Mouse (Mus musculus) midbrain, embryonic 10.5 days (tissue): ENCODE results near the gene Sulf2. TPM values are rescaled to one million over a fixed set of nuclear protein-coding genes. Genes with fewer than 3 reads are reported as not detected.
A peak's percentile ranks its signal among the peaks of the same experiment; 100 is the strongest.

Source experiments
- DNase-seq: peaks from one replicate; pipeline ENCODE4 v3.0.0-alpha.2; 2017; ENCODE audit warnings: low spot score
- H3K27ac ChIP-seq: fragments of 300-500 bp; sonication (generic); replicated peaks from 2 replicates; pipeline ENCODE4 v1.5.1; 2016; ENCODE audit warnings: mild to moderate bottlenecking
- H3K27me3 ChIP-seq: fragments of 300-500 bp; sonication (generic); 2 replicates; pipeline ENCODE4 v1.6.1; 2016; ENCODE audit warnings: low read depth, mild to moderate bottlenecking; ENCODE audit not compliant: poor library complexity, severe bottlenecking
- H3K36me3 ChIP-seq: fragments of 300-500 bp; sonication (generic); 2 replicates; pipeline ENCODE4 v1.6.1; 2016; ENCODE audit warnings: mild to moderate bottlenecking, moderate library complexity
- H3K4me1 ChIP-seq: fragments of 300-500 bp; sonication (generic); 2 replicates; pipeline ENCODE4 v1.6.1; 2016
- H3K4me3 ChIP-seq: fragments of 300-500 bp; sonication (generic); 2 replicates; pipeline ENCODE4 v1.5.1; 2016; ENCODE audit warnings: mild to moderate bottlenecking, moderate library complexity
- H3K9me3 ChIP-seq: fragments of 300-500 bp; sonication (generic); replicated peaks from 2 replicates; pipeline ENCODE4 v1.6.1; 2016; ENCODE audit warnings: mild to moderate bottlenecking
- WGBS: fragments of 180-500 bp; shearing (Covaris S2); methylation state at CpG from one replicate; pipeline ENCODE4 v1.1.7; 2016; 5-methylcytosine and 5-hydroxymethylcytosine counted together
- polyA plus RNA-seq: library from polyadenylated mRNA; unstranded; fragments of >200 nt; fragmentation: Nextera tagmentation; extraction: Ambion mirVana; gene quantifications from 2 replicates; pipeline ENCODE4 v1.2.1, GENCODE M21; 2016

The Sulf2 gene
- polyA plus RNA-seq, 1 experiment from 2014 or later, result 62.5 TPM

GRCm38 (mm10) chr2:166122781-166123180 is 32.7 kb downstream of the Sulf2 start:
- Histone ChIP-seq H3K27me3 (no peaks in the 10 kb centered on the region), H3K27ac (no peak overlapping the region), H3K36me3 (peaks cover 56% of the 10 kb centered on the region), H3K4me3 (no peak overlapping the region), H3K4me1 (peaks cover 11% of the 10 kb centered on the region), H3K9me3 (no peaks in the 10 kb centered on the region)
- no peak for DNase-seq
- WGBS, result 89% methylated on average over 6 of the region's 6 CpGs

- Histone ChIP-seq H3K27ac (no peak overlapping the region), H3K9me3 (no peaks in the 10 kb centered on the region), H3K4me1 (peaks cover 10% of the 10 kb centered on the region), H3K4me3 (no peak overlapping the region), H3K27me3 (no peaks in the 10 kb centered on the region), H3K36me3 (peaks cover 56% of the 10 kb centered on the region)
- no peak for DNase-seq
- 92% methylated on average over 14 of the region's 14 CpGs for WGBS
These were observed 33.6 kb downstream of the Sulf2 start for GRCm38 (mm10) chr2:166121681-166122355.

- Histone ChIP-seq H3K4me3 (no peak overlapping the region), H3K27me3 (no peaks in the 10 kb centered on the region), H3K27ac (no peak overlapping the region), H3K4me1 (no peaks in the 10 kb centered on the region), H3K9me3 (no peaks in the 10 kb centered on the region), H3K36me3 (peaks cover 68% of the 10 kb centered on the region)
- no peak for DNase-seq
- WGBS, result 93% methylated on average over 2 of the region's 2 CpGs
These were observed 35.5 kb downstream of the Sulf2 start for GRCm38 (mm10) chr2:166119992-166120391.

GRCm38 (mm10) chr2:166116704-166117103 is 38.8 kb downstream of the Sulf2 start:
- 96% methylated on average over 16 of the region's 16 CpGs for WGBS
- H3K27ac ChIP-seq, result no peak overlapping the region
- no peaks in the 10 kb centered on the region for H3K9me3 ChIP-seq
- H3K36me3 ChIP-seq, result peaks cover 68% of the 10 kb centered on the region
- H3K4me1 ChIP-seq, result peaks cover 20% of the 10 kb centered on the region
- no peak overlapping the region for H3K4me3 ChIP-seq
- DNase-seq, result no peak
- H3K27me3 ChIP-seq, result no peaks in the 10 kb centered on the region

- Histone ChIP-seq H3K27me3 (no peaks in the 10 kb centered on the region), H3K4me3 (no peak overlapping the region), H3K9me3 (no peaks in the 10 kb centered on the region), H3K4me1 (peaks cover 24% of the 10 kb centered on the region), H3K36me3 (peaks cover 64% of the 10 kb centered on the region), H3K27ac (no peak overlapping the region)
- DNase-seq, result no peak
- 94% methylated on average over 7 of the region's 7 CpGs for WGBS
These were observed 39.2 kb downstream of the Sulf2 start for GRCm38 (mm10) chr2:166116278-166116608.

DNA sequence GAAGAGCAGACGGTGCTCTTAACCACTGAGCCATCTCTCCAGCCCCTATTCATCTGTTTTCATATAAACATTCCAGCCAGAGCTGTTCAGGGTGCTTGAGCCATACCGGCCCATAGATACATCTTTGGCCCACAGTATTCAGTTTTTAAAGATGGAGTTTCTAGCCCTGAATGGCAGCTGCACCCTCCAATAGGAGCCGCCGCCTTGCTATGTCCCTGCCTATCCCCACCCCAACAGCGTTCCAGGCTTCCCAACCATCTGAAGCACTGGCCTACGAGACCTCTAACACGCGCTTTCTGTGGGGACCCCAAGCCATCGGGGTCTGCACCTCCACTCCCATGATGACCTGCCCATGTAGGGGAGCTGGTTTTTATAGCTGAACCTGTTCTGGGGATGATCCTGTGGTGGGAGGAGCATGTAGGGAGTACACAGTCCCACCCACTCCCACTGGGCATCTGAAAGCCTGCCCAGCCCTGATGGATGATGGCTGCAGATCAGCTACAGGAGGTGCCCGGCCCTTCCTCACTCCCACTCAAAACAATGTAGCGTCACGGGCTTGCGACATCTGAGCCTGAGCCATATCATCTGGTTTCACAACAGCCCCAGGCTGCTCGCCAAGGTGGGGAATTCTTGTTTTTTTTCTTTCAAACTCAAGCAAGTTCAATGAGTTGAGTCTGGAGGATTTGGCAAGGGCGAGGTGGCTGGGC is 39.7 kb downstream of the Sulf2 start:
- DNase-seq, result no peak
- Histone ChIP-seq H3K36me3 (peaks cover 66% of the 10 kb centered on the region), H3K4me1 (peaks cover 30% of the 10 kb centered on the region), H3K27me3 (no peaks in the 10 kb centered on the region), H3K4me3 (no peak overlapping the region), H3K9me3 (no peaks in the 10 kb centered on the region), H3K27ac (no peak overlapping the region)
- WGBS, result 95% methylated on average over 15 of the region's 15 CpGs

GRCm38 (mm10) chr2:166112986-166113385 is 42.5 kb downstream of the Sulf2 start:
- H3K36me3 ChIP-seq, result peaks cover 52% of the 10 kb centered on the region
- 93% methylated on average over 11 of the region's 11 CpGs for WGBS

GRCm38 (mm10) chr2:166111831-166112250 is 43.6 kb downstream of the Sulf2 start:
- Histone ChIP-seq H3K27ac (peak overlapping the region; percentile 77), H3K36me3 (peaks cover 51% of the 10 kb centered on the region), H3K4me1 (peaks cover 49% of the 10 kb centered on the region), H3K4me3 (no peak overlapping the region), H3K27me3 (no peaks in the 10 kb centered on the region), H3K9me3 (no peaks in the 10 kb centered on the region)
- WGBS, result 34% methylated on average over 10 of the region's 10 CpGs
- peak; percentile 58 for DNase-seq

More at GRCm38 (mm10) chr2:166112986-166113385, 42.5 kb downstream of the Sulf2 start:
- Histone ChIP-seq H3K27ac (0 out of 2 replicates have a peak overlapping the region, but pooled peaks have one; percentile 77), H3K4me1 (peaks cover 49% of the 10 kb centered on the region), H3K27me3 (no peaks in the 10 kb centered on the region), H3K9me3 (no peaks in the 10 kb centered on the region), H3K4me3 (no peak overlapping the region)
- no peak for DNase-seq

DNA sequence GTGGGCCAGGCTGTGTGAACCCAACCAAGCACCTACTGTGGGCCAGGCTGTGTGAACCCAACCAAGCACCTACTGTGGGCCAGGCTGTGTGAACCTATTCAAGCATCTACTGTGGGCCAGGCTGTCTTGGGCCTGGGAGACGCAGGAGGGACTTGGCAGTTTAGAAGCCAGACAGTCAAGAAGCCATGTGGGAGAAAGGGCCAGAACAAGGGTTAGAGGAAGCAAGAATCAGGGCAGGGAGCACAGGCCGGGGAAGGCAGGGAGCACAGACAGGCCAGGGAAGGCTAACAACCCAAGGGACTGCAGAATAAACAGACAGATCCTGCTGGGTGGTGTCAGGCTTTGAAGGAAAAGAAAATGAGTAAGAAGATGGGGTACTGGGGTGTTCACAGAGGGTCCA is 44.2 kb downstream of the Sulf2 start:
- Histone ChIP-seq H3K27me3 (no peaks in the 10 kb centered on the region), H3K36me3 (peaks cover 48% of the 10 kb centered on the region), H3K27ac (peak overlapping the region; percentile 77), H3K9me3 (no peaks in the 10 kb centered on the region), H3K4me1 (peaks cover 49% of the 10 kb centered on the region), H3K4me3 (no peak overlapping the region)
- WGBS, result 78% methylated on average over 2 of the region's 2 CpGs
- DNase-seq, result no peak

DNA sequence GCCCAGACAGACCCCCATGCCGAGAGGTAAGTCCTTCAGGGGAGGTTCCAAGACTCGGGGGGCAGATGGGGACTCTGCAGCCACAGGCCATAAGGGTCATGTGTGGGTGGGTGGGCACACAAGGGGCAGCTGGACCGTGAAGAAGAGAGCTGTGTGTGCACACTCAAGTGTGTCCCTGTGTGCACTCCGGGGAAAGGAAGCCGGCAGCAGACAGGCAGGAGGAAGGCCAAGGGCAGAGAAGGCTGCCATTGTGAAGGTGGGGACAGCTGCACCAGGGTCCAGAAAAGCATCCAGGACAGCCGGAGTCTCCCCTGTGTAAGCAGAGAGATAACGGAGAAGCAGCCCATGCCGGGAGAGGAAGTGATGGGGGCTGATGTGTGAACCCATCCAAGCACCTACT is 44.7 kb downstream of the Sulf2 start:
- Histone ChIP-seq H3K27ac (peak overlapping the region; percentile 77), H3K36me3 (peaks cover 43% of the 10 kb centered on the region)
- WGBS, result 71% methylated on average over 8 of the region's 8 CpGs

DNA sequence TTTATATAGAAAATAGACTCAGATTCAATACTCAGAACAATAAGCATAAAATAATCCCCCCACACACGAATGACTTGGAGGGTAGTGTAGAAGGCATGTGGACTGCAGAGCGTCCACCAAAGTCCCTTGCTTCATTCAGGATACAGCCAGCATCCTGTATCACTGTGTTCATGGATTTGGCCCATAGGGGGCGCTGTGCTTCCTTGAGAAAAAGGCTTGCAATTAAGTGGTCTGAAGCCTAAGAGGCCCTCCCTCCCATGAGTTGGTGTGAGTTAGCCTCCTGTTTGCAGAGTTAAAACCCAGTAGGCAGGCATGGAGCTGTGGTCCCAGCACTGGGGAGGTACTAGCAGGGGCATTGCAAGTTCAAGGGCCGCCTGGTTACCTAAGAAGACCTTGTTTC is 47.1 kb downstream of the Sulf2 start:
- WGBS, result 22% methylated on average over 4 of the region's 4 CpGs
- no peak overlapping the region for H3K27ac ChIP-seq
- peak; percentile 84 for DNase-seq
- peaks cover 52% of the 10 kb centered on the region for H3K4me1 ChIP-seq
- peaks cover 25% of the 10 kb centered on the region for H3K36me3 ChIP-seq
- H3K4me3 ChIP-seq, result no peak overlapping the region
- no peaks in the 10 kb centered on the region for H3K9me3 ChIP-seq
- H3K27me3 ChIP-seq, result no peaks in the 10 kb centered on the region

More for the DNA sequence above, 44.7 kb downstream of the Sulf2 start:
- DNase-seq, result no peak
- peaks cover 49% of the 10 kb centered on the region for H3K4me1 ChIP-seq
- H3K27me3 ChIP-seq, result no peaks in the 10 kb centered on the region
- H3K4me3 ChIP-seq, result no peak overlapping the region
- H3K9me3 ChIP-seq, result no peaks in the 10 kb centered on the region

DNA sequence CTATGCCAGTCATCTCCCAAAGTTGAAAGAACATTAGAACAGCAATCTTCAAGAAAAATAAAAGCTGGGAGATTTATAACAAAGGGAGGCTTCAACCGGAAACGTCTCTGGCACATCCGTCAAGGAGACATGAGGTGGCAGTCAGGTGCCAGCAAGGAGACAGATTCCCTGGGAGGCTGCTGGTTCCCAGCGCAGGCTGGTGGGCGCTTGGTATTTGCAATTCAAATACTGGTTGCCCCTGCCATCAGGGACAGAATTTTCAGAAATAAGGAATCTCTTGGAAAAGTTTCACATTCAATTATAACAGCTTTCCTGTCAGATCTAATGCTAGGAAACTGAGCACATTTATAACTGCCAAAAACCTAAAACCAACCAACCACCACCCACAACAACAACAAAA is 47.6 kb downstream of the Sulf2 start:
- Histone ChIP-seq H3K4me3 (no peak overlapping the region), H3K27me3 (no peaks in the 10 kb centered on the region), H3K4me1 (peaks cover 48% of the 10 kb centered on the region), H3K36me3 (peaks cover 21% of the 10 kb centered on the region), H3K27ac (no peak overlapping the region), H3K9me3 (no peaks in the 10 kb centered on the region)
- no peak for DNase-seq
- 86% methylated on average over 5 of the region's 5 CpGs for WGBS

- Histone ChIP-seq H3K27ac (0 out of 2 replicates have a peak overlapping the region, but pooled peaks have one; percentile 4), H3K4me3 (no peak overlapping the region), H3K4me1 (peaks cover 42% of the 10 kb centered on the region), H3K9me3 (no peaks in the 10 kb centered on the region), H3K27me3 (no peaks in the 10 kb centered on the region), H3K36me3 (peaks cover 14% of the 10 kb centered on the region)
- DNase-seq, result no peak
- WGBS, result 81% methylated on average over 2 of the region's 2 CpGs
These were observed 48.8 kb downstream of the Sulf2 start for GRCm38 (mm10) chr2:166106631-166107030.
